Comparison of ENCODE assay signal across 34 mouse cellular contexts in genomic region chr17:40948518-40948917, GRCm38 (mm10). TPM values are rescaled to one million over a fixed set of nuclear protein-coding genes. Genes with fewer than 3 reads are reported as not detected.
DNase-seq lines count a peak whose midpoint lies in the region; ATAC-seq and TF ChIP-seq lines count a peak whose summit lies in the region.
"Had no signal": no experiment of that assay in that cellular context is flagged by ENCODE, and none has a peak within 500 bp of the region (broad histone marks: within the 10 kb centered on the region; RNA-seq: fewer than 3 reads in every experiment).

No protein-coding gene starts in this region.

- peak; percentile 58; the same call in 1 of the 2 replicates for TF ChIP-seq EP300 in lung, postnatal 0 days (IDR thresholded peaks at IDR 0.05)

- no peak overlapping the region for H3K4me3 ChIP-seq in lung, postnatal 0 days (ENCODE audit: low read depth, low read length)
- no peak overlapping the region for H3K4me3 ChIP-seq in macrophage (ENCODE audit: inconsistent target)
- H3K4me3 ChIP-seq: heart, embryonic 10.5 days; hindbrain, embryonic 15.5 days; layer of hippocampus, adult 2 months; limb, embryonic 12.5 days; liver, embryonic 15.5 days; neural tube, embryonic 12.5 days had no signal

- no peak overlapping the region for H3K4me2 ChIP-seq in lung, postnatal 0 days (replicated peaks; ENCODE audit: low read depth, low read length)
- H3K4me2 ChIP-seq: hindbrain, embryonic 15.5 days; limb, embryonic 12.5 days; liver, embryonic 15.5 days; neural tube, embryonic 12.5 days had no signal

- WGBS in lung, postnatal 0 days = 69% methylated on average over 3 of the region's 3 CpGs
- 82% methylated on average over 3 of the region's 3 CpGs for WGBS in macrophage (ENCODE audit: missing documents)

- DNase-seq in lung, postnatal 0 days (ENCODE audit: low spot score) = no peak
- no peak for DNase-seq in lung, postnatal 14 days
- peak; percentile 76 to 85 for DNase-seq in adrenal gland, adult (ENCODE audit: inconsistent age in 2 of 2, low spot score in 1 of 2)
- DNase-seq in adrenal gland, postnatal 36 days = peak; percentile 66 to 73
- no peak for DNase-seq in gastrocnemius, postnatal 4 days (ENCODE audit: low spot score in 2 of 2)
- DNase-seq in urinary bladder, adult 18-20 months (ENCODE audit: low spot score in 2 of 2) = no peak
- no peak for DNase-seq in spleen, adult 12 weeks (ENCODE audit: low spot score)
- DNase-seq: cerebellum, adult 11-12 months; cerebellum, postnatal 14 days; kidney, adult 8-10 months; kidney, postnatal 25 days; lung, postnatal 10 days; midbrain, embryonic 14.5 days; retina, postnatal 1 day; right cerebral cortex, postnatal 25 days; thymus, postnatal 25 days had no signal

- no peak overlapping the region for H3K27ac ChIP-seq in lung, postnatal 0 days (ENCODE audit: low read length)
- H3K27ac ChIP-seq in macrophage = 0 out of 2 replicates have a peak overlapping the region, but pooled peaks have one; percentile 13
- H3K27ac ChIP-seq: heart, embryonic 10.5 days; hindbrain, embryonic 15.5 days; layer of hippocampus, adult 2 months; limb, embryonic 12.5 days; liver, embryonic 15.5 days; neural tube, embryonic 12.5 days had no signal

- H3K4me1 ChIP-seq in lung, postnatal 0 days (ENCODE audit: insufficient read depth, low read depth, low read length) = no peaks in the 10 kb centered on the region
- H3K4me1 ChIP-seq: heart, embryonic 10.5 days; hindbrain, embryonic 15.5 days; limb, embryonic 12.5 days; liver, embryonic 15.5 days; neural tube, embryonic 12.5 days had no signal

- no peaks in the 10 kb centered on the region for H3K79me2 ChIP-seq in macrophage (ENCODE audit: inconsistent target)

- no peaks in the 10 kb centered on the region for H3K27me3 ChIP-seq in lung, postnatal 0 days (replicated peaks; ENCODE audit: insufficient read depth, low read length)
- H3K27me3 ChIP-seq: hindbrain, embryonic 15.5 days; limb, embryonic 12.5 days; liver, embryonic 15.5 days; neural tube, embryonic 12.5 days had no signal

- H3K36me3 ChIP-seq in lung, postnatal 0 days (ENCODE audit: insufficient read depth, low read length) = peaks cover 19% of the 10 kb centered on the region
- H3K36me3 ChIP-seq in macrophage (ENCODE audit: inconsistent target) = peaks cover 61% of the 10 kb centered on the region

- ATAC-seq in lung, postnatal 0 days = peak; percentile 40; the same call in 1 of the 2 replicates

- no peak for TF ChIP-seq CTCF in lung, postnatal 0 days (IDR thresholded peaks at IDR 0.05)

- no peaks in the 10 kb centered on the region for H3K9me3 ChIP-seq in lung, postnatal 0 days (ENCODE audit: low read length)
- H3K9me3 ChIP-seq: heart, embryonic 10.5 days; hindbrain, embryonic 15.5 days; limb, embryonic 12.5 days; liver, embryonic 15.5 days; neural tube, embryonic 12.5 days had no signal

- H3K9ac ChIP-seq in lung, postnatal 0 days (replicated peaks; ENCODE audit: low read depth) = no peak overlapping the region
- H3K9ac ChIP-seq: hindbrain, embryonic 15.5 days; limb, embryonic 12.5 days; liver, embryonic 15.5 days; neural tube, embryonic 12.5 days had no signal

RNA-seq across cellular contexts. Expression of gene Cenpq, which starts 13.7 kb away (rescaled TPM):
- 5.5 and 6.2 TPM in 2 replicates for polyA plus RNA-seq in lung, postnatal 0 days (2015; fragmentation: Nextera tagmentation; extraction: Ambion mirVana)
- 10 to 100 TPM in 1 of 2 experiments, 1 to 10 TPM in 1; 7.5 to 11.8 TPM for total RNA-seq in adrenal gland, postnatal 36 days (2021)
- 1 to 10 TPM in 18 of 26 experiments, under 1 TPM in 3, not detected in 5; 0.33 to 4.2 (median 2.2) TPM for total RNA-seq in macrophage (2018; cell fraction: chromatin; rRNA removed)
- total RNA-seq in macrophage (2018; cell fraction: cytosol; rRNA removed) = 1 to 10 TPM; 1.1 to 4.1 (median 2.5) TPM
- total RNA-seq in macrophage (2018; cell fraction: nucleus; rRNA removed) = 1 to 10 TPM in 19 of 26 experiments, under 1 TPM in 5, not detected in 2; 0.47 to 7.4 (median 1.8) TPM
- polyA plus RNA-seq in macrophage (2018) = 1.1 to 7.5 TPM (median 6.7 TPM) in 3 replicates
- 1 to 10 TPM; 7.7 to 9.8 TPM for total RNA-seq in gastrocnemius, postnatal 4 days (2021)

RNA-seq across cellular contexts. Expression of gene Mut, which starts 14.0 kb away (rescaled TPM):
- 32.5 and 37.0 TPM in 2 replicates for polyA plus RNA-seq in lung, postnatal 0 days (2015; fragmentation: Nextera tagmentation; extraction: Ambion mirVana)
- 100 to 1,000 TPM; 141 to 203 TPM for total RNA-seq in adrenal gland, postnatal 36 days (2021)
- 10 to 100 TPM in 16 of 26 experiments, 1 to 10 TPM in 10; 1.4 to 24.1 (median 13.8) TPM for total RNA-seq in macrophage (2018; cell fraction: chromatin; rRNA removed)
- total RNA-seq in macrophage (2018; cell fraction: cytosol; rRNA removed) = 10 to 100 TPM; 13.1 to 24.4 (median 19.1) TPM
- total RNA-seq in macrophage (2018; cell fraction: nucleus; rRNA removed) = 10 to 100 TPM in 18 of 26 experiments, 1 to 10 TPM in 8; 6.2 to 25.2 (median 13.2) TPM
- 17.0 to 24.0 TPM (median 19.8 TPM) in 3 replicates for polyA plus RNA-seq in macrophage (2018)
- total RNA-seq in gastrocnemius, postnatal 4 days (2021) = 10 to 100 TPM; 30.1 to 30.8 TPM

RNA-seq across cellular contexts. Expression of gene Glyatl3, which starts 34.4 kb away (rescaled TPM):
- not detected in 2 replicates for polyA plus RNA-seq in lung, postnatal 0 days (2015; fragmentation: Nextera tagmentation; extraction: Ambion mirVana)
- not detected for total RNA-seq in adrenal gland, postnatal 36 days (2021)
- not detected for total RNA-seq in macrophage (2018; cell fraction: chromatin; rRNA removed)
- not detected for total RNA-seq in macrophage (2018; cell fraction: cytosol; rRNA removed)
- total RNA-seq in macrophage (2018; cell fraction: nucleus; rRNA removed) = not detected
- polyA plus RNA-seq in macrophage (2018) = not detected in 3 replicates
- total RNA-seq in gastrocnemius, postnatal 4 days (2021) = not detected
- total RNA-seq: adrenal gland, adult 18-20 months; gastrocnemius, adult 18-20 months; hematopoietic stem cell, adult 5-6 weeks; layer of hippocampus, adult 2 months; layer of hippocampus, postnatal 25 days; left cerebral cortex, postnatal 14 days; megakaryocyte-erythroid progenitor cell, adult 5-6 weeks had no signal
- polyA plus RNA-seq: forebrain, embryonic 11.5 days; gonadal fat pad, adult 2 months; heart, embryonic 10.5 days; heart, embryonic 16.5 days; hindbrain, embryonic 15.5 days; intestine, embryonic 14.5 days; limb, embryonic 12.5 days; liver, embryonic 15.5 days; midbrain, embryonic 14.5 days; neural tube, embryonic 12.5 days; stomach, embryonic 14.5 days had no signal

Comparison
In these comparisons a context has a peak if more than half of its experiments do, and no peak if none do; other contexts are left out.
1. DNase-seq: peak in adrenal gland, adult (2 of 2) and adrenal gland, postnatal 36 days (2 of 2); none in lung, postnatal 0 days (single experiment), lung, postnatal 14 days (single experiment), gastrocnemius, postnatal 4 days (0 of 2), urinary bladder, adult 18-20 months (0 of 2) and spleen, adult 12 weeks (single experiment).
2. RNA of gene Mut, which starts 14.0 kb away (total RNA-seq): 141 to 203 TPM in adrenal gland, postnatal 36 days; 30.1 to 30.8 TPM in gastrocnemius, postnatal 4 days; every median in the first group is over 4 times any median in the second.